Mouse (Mus musculus) limb, embryonic 11.5 days (tissue): Measurements from ENCODE around the gene Kctd19. TPM values are rescaled to one million over a fixed set of nuclear protein-coding genes. Genes with fewer than 3 reads are reported as not detected.

Experiments used
- ATAC-seq: fragments of 200-750 bp; cut with Nextera tagmentation; 2 replicates; pipeline ENCODE4 v1.8.0; 2017; ENCODE audit warnings: low read depth; ENCODE audit not compliant: insufficient number of reproducible peaks, low FRiP score, low TSS enrichment
- DNase-seq: peaks from one replicate; pipeline ENCODE4 v3.0.0-alpha.2; 2015; ENCODE audit warnings: low spot score
- H3K27ac ChIP-seq: fragments of 300-500 bp; sonication (generic); replicated peaks from 2 replicates; pipeline ENCODE4 v1.5.1; 2014; ENCODE audit warnings: low read depth, mild to moderate bottlenecking, low read length
- H3K27me3 ChIP-seq: fragments of 300-500 bp; sonication (generic); 2 replicates; pipeline ENCODE4 v1.6.1; 2014; ENCODE audit warnings: mild to moderate bottlenecking, low read length, mixed read lengths; ENCODE audit not compliant: control insufficient read depth, insufficient read depth
- H3K36me3 ChIP-seq: fragments of 300-500 bp; sonication (generic); 2 replicates; pipeline ENCODE4 v1.6.1; 2014; ENCODE audit warnings: mild to moderate bottlenecking, low read length, moderate library complexity, mixed read lengths; ENCODE audit not compliant: control insufficient read depth, insufficient read depth
- H3K4me1 ChIP-seq: fragments of 300-500 bp; sonication (generic); 2 replicates; pipeline ENCODE4 v1.6.1; 2014; ENCODE audit warnings: low read length, mixed read lengths; ENCODE audit not compliant: control insufficient read depth, insufficient read depth
- H3K4me2 ChIP-seq: fragments of 300-500 bp; sonication (generic); 2 replicates; pipeline ENCODE4 v1.6.1; 2014; ENCODE audit warnings: low read depth, mild to moderate bottlenecking, moderate library complexity; ENCODE audit not compliant: severe bottlenecking
- H3K4me3 ChIP-seq: fragments of 300-500 bp; sonication (generic); 2 replicates; pipeline ENCODE4 v1.5.1; 2014; ENCODE audit warnings: low read depth, low read length
- H3K9ac ChIP-seq: fragments of 300-500 bp; sonication (generic); 2 replicates; pipeline ENCODE4 v1.6.1; 2014; ENCODE audit warnings: mild to moderate bottlenecking, low read length
- H3K9me3 ChIP-seq: fragments of 300-500 bp; sonication (generic); 2 replicates; pipeline ENCODE4 v1.6.1; 2016; ENCODE audit warnings: low read length; ENCODE audit not compliant: control insufficient read depth
- WGBS: fragments of 180-500 bp; shearing (Covaris S2); extraction: QIAGEN DNeasy Blood & Tissue Kit; methylation state at CpG from one replicate; pipeline ENCODE4 v1.1.7; 2014; 5-methylcytosine and 5-hydroxymethylcytosine counted together
- polyA plus RNA-seq: library from polyadenylated mRNA; unstranded; fragments of >200 nt; fragmentation: Nextera tagmentation; extraction: Ambion mirVana; gene quantifications from 2 replicates; pipeline ENCODE4 v1.2.1, GENCODE M21; 2014

Gene Kctd19
- polyA plus RNA-seq, 1 experiment from 2014 or later, result not detected

- Histone ChIP-seq H3K27ac (no peak overlapping the region), H3K27me3 (no peaks in the 10 kb centered on the region), H3K9me3 (no peaks in the 10 kb centered on the region), H3K4me2 (no peak overlapping the region), H3K36me3 (no peaks in the 10 kb centered on the region), H3K9ac (no peak overlapping the region), H3K4me3 (no peak overlapping the region), H3K4me1 (no peaks in the 10 kb centered on the region)
- no peak for DNase-seq
- 91% methylated on average over 3 of the region's 3 CpGs for WGBS
- no peak for ATAC-seq
Observed at GRCm38 (mm10) chr8:105448188-105448587, 34.9 kb upstream of the Kctd19 start.

- Histone ChIP-seq H3K4me1 (no peaks in the 10 kb centered on the region), H3K36me3 (no peaks in the 10 kb centered on the region), H3K4me3 (no peak overlapping the region), H3K9ac (no peak overlapping the region), H3K9me3 (no peaks in the 10 kb centered on the region), H3K27ac (no peak overlapping the region), H3K27me3 (no peaks in the 10 kb centered on the region), H3K4me2 (no peak overlapping the region)
- WGBS, result 32% methylated on average over 4 of the region's 4 CpGs
- ATAC-seq (no peak), DNase-seq (no peak)
Observed at GRCm38 (mm10) chr8:105446127-105446552, 32.8 kb upstream of the Kctd19 start.

- H3K4me2 ChIP-seq, result no peak overlapping the region
- H3K9ac ChIP-seq, result no peak overlapping the region
- H3K4me1 ChIP-seq, result no peaks in the 10 kb centered on the region
- ATAC-seq (no peak), DNase-seq (no peak)
- WGBS, result 49% methylated on average over 11 of the region's 11 CpGs
- H3K27ac ChIP-seq, result no peak overlapping the region
- no peaks in the 10 kb centered on the region for H3K36me3 ChIP-seq
- H3K27me3 ChIP-seq, result no peaks in the 10 kb centered on the region
- H3K4me3 ChIP-seq, result no peak overlapping the region
- no peaks in the 10 kb centered on the region for H3K9me3 ChIP-seq
Observed at GRCm38 (mm10) chr8:105445296-105446126, 32.2 kb upstream of the Kctd19 start.

- ATAC-seq (no peak), DNase-seq (no peak)
- no peak overlapping the region for H3K27ac ChIP-seq
- H3K4me1 ChIP-seq, result no peaks in the 10 kb centered on the region
- H3K4me2 ChIP-seq, result no peak overlapping the region
- no peaks in the 10 kb centered on the region for H3K27me3 ChIP-seq
- H3K9ac ChIP-seq, result no peak overlapping the region
- no peaks in the 10 kb centered on the region for H3K36me3 ChIP-seq
- H3K4me3 ChIP-seq, result no peak overlapping the region
- H3K9me3 ChIP-seq, result no peaks in the 10 kb centered on the region
- WGBS, result 93% methylated on average over 5 of the region's 5 CpGs
Observed at GRCm38 (mm10) chr8:105442661-105443060, 29.4 kb upstream of the Kctd19 start.

GRCm38 (mm10) chr8:105441433-105441832, 28.1 kb upstream of the Kctd19 start:
- H3K36me3 ChIP-seq, result no peaks in the 10 kb centered on the region
- no peaks in the 10 kb centered on the region for H3K4me1 ChIP-seq
- no peak overlapping the region for H3K27ac ChIP-seq
- no peaks in the 10 kb centered on the region for H3K9me3 ChIP-seq
- ATAC-seq (peak; percentile 13; the same call in 1 of the 2 replicates), DNase-seq (peak; percentile 82)
- H3K4me2 ChIP-seq, result no peak overlapping the region
- H3K4me3 ChIP-seq, result no peak overlapping the region
- H3K27me3 ChIP-seq, result no peaks in the 10 kb centered on the region
- WGBS, result 8% methylated on average over 6 of the region's 6 CpGs
- H3K9ac ChIP-seq, result no peak overlapping the region

- no peak overlapping the region for H3K27ac ChIP-seq
- no peaks in the 10 kb centered on the region for H3K27me3 ChIP-seq
- H3K4me1 ChIP-seq, result no peaks in the 10 kb centered on the region
- DNase-seq, result peak; percentile 68
- H3K9me3 ChIP-seq, result no peaks in the 10 kb centered on the region
- H3K4me2 ChIP-seq, result no peak overlapping the region
- no peak overlapping the region for H3K9ac ChIP-seq
- H3K4me3 ChIP-seq, result no peak overlapping the region
- 35% methylated on average over 5 of the region's 5 CpGs for WGBS
- H3K36me3 ChIP-seq, result no peaks in the 10 kb centered on the region
- ATAC-seq, result no peak
Observed at GRCm38 (mm10) chr8:105438865-105439264, 25.6 kb upstream of the Kctd19 start.

GRCm38 (mm10) chr8:105437078-105437748, 23.9 kb upstream of the Kctd19 start:
- WGBS, result 86% methylated on average over 5 of the region's 5 CpGs
- Histone ChIP-seq H3K27ac (no peak overlapping the region), H3K4me1 (no peaks in the 10 kb centered on the region), H3K4me3 (no peak overlapping the region), H3K9ac (no peak overlapping the region), H3K27me3 (no peaks in the 10 kb centered on the region), H3K9me3 (no peaks in the 10 kb centered on the region), H3K4me2 (no peak overlapping the region), H3K36me3 (no peaks in the 10 kb centered on the region)
- ATAC-seq, result no peak
- DNase-seq, result no peak

GRCm38 (mm10) chr8:105436218-105436617, 22.9 kb upstream of the Kctd19 start:
- DNase-seq, result no peak
- Histone ChIP-seq H3K9ac (no peak overlapping the region), H3K27me3 (no peaks in the 10 kb centered on the region), H3K4me1 (no peaks in the 10 kb centered on the region), H3K36me3 (no peaks in the 10 kb centered on the region), H3K4me3 (no peak overlapping the region), H3K27ac (no peak overlapping the region), H3K4me2 (no peak overlapping the region), H3K9me3 (no peaks in the 10 kb centered on the region)
- no peak for ATAC-seq
- WGBS, result 72% methylated on average over 5 of the region's 5 CpGs
